In the genomic region with DNA sequence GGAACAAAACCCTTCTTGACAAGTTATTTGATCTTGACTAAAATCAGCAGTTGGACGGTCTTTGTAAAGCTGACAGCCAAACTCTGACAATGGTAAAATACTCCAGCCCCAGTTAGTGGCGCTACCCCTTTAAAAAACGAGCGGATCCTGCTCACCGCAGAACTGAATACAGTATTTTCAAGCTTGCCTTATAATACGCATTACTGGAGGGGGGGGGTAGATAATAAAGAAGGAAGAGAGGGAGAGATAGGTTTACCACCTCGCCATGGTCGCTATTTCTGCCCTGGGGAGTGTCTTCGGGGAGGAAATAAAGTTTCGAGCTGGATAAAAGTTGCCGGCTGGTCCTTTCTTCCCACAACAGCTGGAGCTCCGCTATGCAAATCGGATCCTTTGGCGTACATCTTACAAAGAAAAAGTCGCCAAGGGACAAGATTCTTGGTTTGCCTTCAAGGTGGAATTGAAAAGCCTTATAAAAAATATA, we compare ENCODE assay signal across 8 mouse cellular contexts. TPM values are rescaled to one million over a fixed set of nuclear protein-coding genes. Genes with fewer than 3 reads are reported as not detected.
DNase-seq lines count a peak whose midpoint lies in the region; ATAC-seq and TF ChIP-seq lines count a peak whose summit lies in the region.

No protein-coding gene starts in this region.

- no peaks in the 10 kb centered on the region for H3K36me3 ChIP-seq in hindbrain, postnatal 0 days (ENCODE audit: insufficient read depth, low read length)
- H3K36me3 ChIP-seq in limb, embryonic 15.5 days = peaks cover 3% of the 10 kb centered on the region; the same call in 1 of the 2 replicates
- H3K36me3 ChIP-seq in midbrain, embryonic 14.5 days (ENCODE audit: control insufficient read depth, insufficient read depth, low read length) = no peaks in the 10 kb centered on the region
- H3K36me3 ChIP-seq in stomach, embryonic 14.5 days (ENCODE audit: control insufficient read depth, insufficient read depth, low read length) = peaks cover 4% of the 10 kb centered on the region; the same call in 1 of the 2 replicates

- intact Hi-C loops in gastrocnemius, adult 2 months (cut with DNase I) = loop anchor here (5.0 kb wide), 2 partner anchors 85 to 130 kb away; no protein-coding TSS in a partner anchor

- no peaks in the 10 kb centered on the region for H3K4me1 ChIP-seq in hindbrain, postnatal 0 days (ENCODE audit: insufficient read depth, low read length)
- H3K4me1 ChIP-seq in limb, embryonic 15.5 days = peaks cover 22% of the 10 kb centered on the region
- peaks cover 25% of the 10 kb centered on the region for H3K4me1 ChIP-seq in midbrain, embryonic 14.5 days (ENCODE audit: control insufficient read depth, insufficient read depth, low read length)
- H3K4me1 ChIP-seq in stomach, embryonic 14.5 days (ENCODE audit: control insufficient read depth, insufficient read depth, low read length) = peaks cover 16% of the 10 kb centered on the region

- no peaks in the 10 kb centered on the region for H3K27me3 ChIP-seq in hindbrain, postnatal 0 days (ENCODE audit: insufficient read depth, low read length)
- no peaks in the 10 kb centered on the region for H3K27me3 ChIP-seq in limb, embryonic 15.5 days
- no peaks in the 10 kb centered on the region for H3K27me3 ChIP-seq in midbrain, embryonic 14.5 days (ENCODE audit: control insufficient read depth, insufficient read depth, low read length)
- no peaks in the 10 kb centered on the region for H3K27me3 ChIP-seq in stomach, embryonic 14.5 days (ENCODE audit: control insufficient read depth, insufficient read depth, low read length)

- H3K4me3 ChIP-seq in gastrocnemius, adult 2 months = peak overlapping the region; percentile 73
- peak overlapping the region; percentile 66 for H3K4me3 ChIP-seq in hindbrain, postnatal 0 days (ENCODE audit: low read length)
- peak overlapping the region; percentile 57 for H3K4me3 ChIP-seq in limb, embryonic 15.5 days
- peak overlapping the region; percentile 59 for H3K4me3 ChIP-seq in midbrain, embryonic 14.5 days (replicated peaks; ENCODE audit: low read depth, low read length)
- H3K4me3 ChIP-seq in stomach, embryonic 14.5 days (ENCODE audit: low read depth, low read length) = peak overlapping the region; percentile 68

- peak overlapping the region; percentile 95 for H3K4me2 ChIP-seq in hindbrain, postnatal 0 days (ENCODE audit: low read depth, low read length)
- peak overlapping the region; percentile 75 for H3K4me2 ChIP-seq in limb, embryonic 15.5 days
- peak overlapping the region; percentile 70 for H3K4me2 ChIP-seq in midbrain, embryonic 14.5 days (ENCODE audit: low read length)
- H3K4me2 ChIP-seq in stomach, embryonic 14.5 days (replicated peaks; ENCODE audit: low read depth, low read length) = peak overlapping the region; percentile 82

- no peak for ATAC-seq in hindbrain, postnatal 0 days
- no peak for ATAC-seq in limb, embryonic 15.5 days (ENCODE audit: insufficient number of reproducible peaks, low FRiP score, low TSS enrichment, low read depth)
- ATAC-seq in midbrain, embryonic 14.5 days (ENCODE audit: low FRiP score, low TSS enrichment) = no peak
- no peak for ATAC-seq in stomach, embryonic 14.5 days (ENCODE audit: insufficient number of reproducible peaks, insufficient read depth, low FRiP score, low read depth)

- TF ChIP-seq CTCF in gastrocnemius, adult 2 months (IDR thresholded peaks at IDR 0.05) = no peak
- TF ChIP-seq CTCF in hindbrain, postnatal 0 days (IDR thresholded peaks at IDR 0.05; ENCODE audit: low read depth) = no peak; the same call in 1 of the 2 replicates

- WGBS in hindbrain, postnatal 0 days = 0% methylated on average over 15 of the region's 15 CpGs
- WGBS in limb, embryonic 15.5 days = under 1% methylated on average over 15 of the region's 15 CpGs
- WGBS in midbrain, embryonic 14.5 days = under 1% methylated on average over 15 of the region's 15 CpGs
- under 1% methylated on average over 15 of the region's 15 CpGs for WGBS in stomach, embryonic 14.5 days

- peak; percentile 21 to 34 for DNase-seq in left cerebral cortex, adult 18-20 months (ENCODE audit: low spot score in 2 of 2)
- DNase-seq in left cerebral cortex, adult 11 months (ENCODE audit: low spot score) = no peak
- peak; percentile 41 for DNase-seq in cerebellum, adult 8-10 months
- DNase-seq in gastrocnemius, adult 2 months = peak; percentile 30
- peak; percentile 79 for DNase-seq in hindbrain, postnatal 0 days (ENCODE audit: low spot score)
- DNase-seq in midbrain, embryonic 14.5 days = peak; percentile 80

- peak overlapping the region; percentile 72 for H3K9ac ChIP-seq in hindbrain, postnatal 0 days (replicated peaks; ENCODE audit: low read length)
- H3K9ac ChIP-seq in limb, embryonic 15.5 days = peak overlapping the region; percentile 69
- H3K9ac ChIP-seq in midbrain, embryonic 14.5 days (replicated peaks; ENCODE audit: low read length) = peak overlapping the region; percentile 63
- H3K9ac ChIP-seq in stomach, embryonic 14.5 days (replicated peaks; ENCODE audit: low read depth, low read length) = peak overlapping the region; percentile 63

- H3K9me3 ChIP-seq in hindbrain, postnatal 0 days (ENCODE audit: low read length) = no peaks in the 10 kb centered on the region
- H3K9me3 ChIP-seq in limb, embryonic 15.5 days = no peaks in the 10 kb centered on the region
- no peaks in the 10 kb centered on the region for H3K9me3 ChIP-seq in midbrain, embryonic 14.5 days (ENCODE audit: control insufficient read depth, low read length)
- no peaks in the 10 kb centered on the region for H3K9me3 ChIP-seq in stomach, embryonic 14.5 days (ENCODE audit: control insufficient read depth, low read depth, low read length)

- peak overlapping the region; percentile 90 for H3K27ac ChIP-seq in gastrocnemius, adult 2 months
- peak overlapping the region; percentile 90 for H3K27ac ChIP-seq in hindbrain, postnatal 0 days
- peak overlapping the region; percentile 94 for H3K27ac ChIP-seq in limb, embryonic 15.5 days
- peak overlapping the region; percentile 76 for H3K27ac ChIP-seq in midbrain, embryonic 14.5 days (replicated peaks; ENCODE audit: low read depth, low read length)
- H3K27ac ChIP-seq in stomach, embryonic 14.5 days (ENCODE audit: low read length) = peak overlapping the region; percentile 94

RNA-seq across cellular contexts. Expression of gene Arid5b, which starts 0.8 kb away (rescaled TPM):
- total RNA-seq in left cerebral cortex, adult 18-20 months (2021) = 10 to 100 TPM; 32.3 to 35.0 TPM
- total RNA-seq in gastrocnemius, adult 2 months (2021) = 10 to 100 TPM in 1 of 2 experiments, 1 to 10 TPM in 1; 8.3 to 16.9 TPM
- total RNA-seq in hindbrain, postnatal 0 days (2014; rRNA removed) = 12.7 and 13.8 TPM in 2 replicates
- polyA plus RNA-seq in hindbrain, postnatal 0 days (2015; fragmentation: Nextera tagmentation; extraction: Ambion mirVana) = 13.1 and 13.3 TPM in 2 replicates
- polyA plus RNA-seq in limb, embryonic 15.5 days (2015; fragmentation: Nextera tagmentation; extraction: Ambion mirVana) = 40.1 and 41.2 TPM in 2 replicates
- 18.4 and 22.2 TPM in 2 replicates for polyA plus RNA-seq in midbrain, embryonic 14.5 days (2014; fragmentation: Nextera tagmentation; extraction: Ambion mirVana)
- polyA plus RNA-seq in stomach, embryonic 14.5 days (2014; fragmentation: Nextera tagmentation; extraction: Ambion mirVana) = 40.8 and 43.0 TPM in 2 replicates
